ENCODE assay signal across 10 mouse cellular contexts in the genomic region with DNA sequence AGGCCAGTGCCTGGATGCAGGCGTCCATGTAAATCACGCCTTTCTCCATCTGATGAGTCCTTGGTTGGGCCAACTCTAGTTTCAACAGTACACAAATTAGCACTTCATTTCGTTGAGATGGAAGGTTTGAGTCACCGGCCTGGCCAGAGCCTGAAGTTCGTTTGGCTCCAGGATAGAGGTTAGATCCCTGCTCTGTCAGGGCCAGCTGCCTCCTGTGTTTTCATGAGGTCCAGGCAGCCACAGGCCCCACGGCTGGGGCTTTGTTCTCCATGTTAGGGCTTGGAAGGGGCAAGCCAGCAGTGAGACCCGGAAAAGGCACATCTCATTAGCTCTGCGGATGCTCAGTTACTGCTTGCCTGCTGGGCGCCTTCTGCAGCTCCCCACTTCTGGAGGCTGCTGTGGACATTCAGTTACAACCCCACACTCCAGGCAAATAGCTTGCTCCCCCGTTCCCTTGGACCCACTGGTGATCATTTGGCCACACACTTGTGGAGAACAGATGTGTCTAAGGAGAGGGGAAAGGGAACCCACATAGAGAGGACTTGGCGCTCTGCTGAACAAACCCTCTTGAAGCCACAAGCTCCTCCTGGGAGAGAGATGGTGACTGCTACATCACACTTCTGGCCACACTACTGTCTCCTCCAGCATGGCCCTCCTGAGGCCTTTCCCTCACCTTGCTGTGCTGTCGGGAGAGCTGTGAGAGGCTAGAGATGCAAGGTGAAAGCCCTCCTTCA.
DNase-seq lines count a peak whose midpoint lies in the region; ATAC-seq and TF ChIP-seq lines count a peak whose summit lies in the region.
"Had no signal": no experiment of that assay in that cellular context is flagged by ENCODE, and none has a peak within 500 bp of the region (broad histone marks: within the 10 kb centered on the region; RNA-seq: fewer than 3 reads in every experiment).

No protein-coding gene starts in this region.

- no peaks in the 10 kb centered on the region for H3K4me1 ChIP-seq in lung, embryonic 14.5 days (ENCODE audit: insufficient read depth)
- peaks cover 5% of the 10 kb centered on the region for H3K4me1 ChIP-seq in forebrain, embryonic 16.5 days (replicated peaks; ENCODE audit: control insufficient read depth, insufficient read depth, low read length)
- peaks cover 21% of the 10 kb centered on the region for H3K4me1 ChIP-seq in limb, embryonic 10.5 days
- H3K4me1 ChIP-seq in neural tube, embryonic 13.5 days (replicated peaks) = peaks cover 56% of the 10 kb centered on the region

- H3K27ac ChIP-seq in lung, embryonic 14.5 days (ENCODE audit: low read depth) = peak overlapping the region; percentile 20; the same call in 1 of the 2 replicates
- no peak overlapping the region for H3K27ac ChIP-seq in forebrain, embryonic 16.5 days (ENCODE audit: low read length)
- peak overlapping the region; percentile 66 for H3K27ac ChIP-seq in limb, embryonic 10.5 days
- H3K27ac ChIP-seq in neural tube, embryonic 13.5 days (replicated peaks) = peak overlapping the region; percentile 94
- H3K27ac ChIP-seq: heart, embryonic 13.5 days had no signal

- no peak for DNase-seq in lung, embryonic 14.5 days
- DNase-seq in lung, postnatal 36 days = no peak
- no peak for DNase-seq in limb, embryonic 10.5 days (ENCODE audit: low spot score)
- no peak for DNase-seq in frontal cortex, postnatal 14 days (ENCODE audit: low spot score in 2 of 2)
- no peak for DNase-seq in spleen, postnatal 10 days (ENCODE audit: low spot score in 2 of 2)
- DNase-seq: kidney, postnatal 10 days; spleen, adult 18-20 months had no signal

- WGBS in lung, embryonic 14.5 days = 71% methylated on average over 12 of the region's 12 CpGs
- WGBS in forebrain, embryonic 16.5 days = 56% methylated on average over 12 of the region's 12 CpGs
- 78% methylated on average over 12 of the region's 12 CpGs for WGBS in limb, embryonic 10.5 days
- 52% methylated on average over 12 of the region's 12 CpGs for WGBS in neural tube, embryonic 13.5 days

- no peaks in the 10 kb centered on the region for H3K27me3 ChIP-seq in lung, embryonic 14.5 days (ENCODE audit: insufficient read depth, low read length)
- H3K27me3 ChIP-seq in forebrain, embryonic 16.5 days (replicated peaks; ENCODE audit: control insufficient read depth, insufficient read depth, low read length) = no peaks in the 10 kb centered on the region
- H3K27me3 ChIP-seq in limb, embryonic 10.5 days (ENCODE audit: low read depth, poor library complexity, severe bottlenecking) = no peaks in the 10 kb centered on the region
- no peaks in the 10 kb centered on the region for H3K27me3 ChIP-seq in neural tube, embryonic 13.5 days
- H3K27me3 ChIP-seq: heart, embryonic 13.5 days had no signal

- no peak overlapping the region for H3K4me2 ChIP-seq in lung, embryonic 14.5 days
- no peak overlapping the region for H3K4me2 ChIP-seq in forebrain, embryonic 16.5 days (ENCODE audit: low read length)
- no peak overlapping the region for H3K4me2 ChIP-seq in neural tube, embryonic 13.5 days
- H3K4me2 ChIP-seq: heart, embryonic 13.5 days had no signal

- H3K4me3 ChIP-seq in lung, embryonic 14.5 days (ENCODE audit: low read depth, low read length) = no peak overlapping the region
- H3K4me3 ChIP-seq in forebrain, embryonic 16.5 days (replicated peaks; ENCODE audit: low read length) = no peak overlapping the region
- no peak overlapping the region for H3K4me3 ChIP-seq in limb, embryonic 10.5 days
- H3K4me3 ChIP-seq in neural tube, embryonic 13.5 days = no peak overlapping the region
- H3K4me3 ChIP-seq: heart, embryonic 13.5 days had no signal

- H3K9me3 ChIP-seq in lung, embryonic 14.5 days (ENCODE audit: low read depth, low read length) = no peaks in the 10 kb centered on the region
- H3K9me3 ChIP-seq in forebrain, embryonic 16.5 days (ENCODE audit: control insufficient read depth, low read length) = no peaks in the 10 kb centered on the region
- H3K9me3 ChIP-seq in limb, embryonic 10.5 days (replicated peaks) = no peaks in the 10 kb centered on the region
- no peaks in the 10 kb centered on the region for H3K9me3 ChIP-seq in neural tube, embryonic 13.5 days

- no peak for ATAC-seq in lung, embryonic 14.5 days (ENCODE audit: insufficient read depth)
- ATAC-seq in forebrain, embryonic 16.5 days = peak; percentile 63
- peak; percentile 21 for ATAC-seq in neural tube, embryonic 13.5 days (ENCODE audit: low read depth)

- no peaks in the 10 kb centered on the region for H3K36me3 ChIP-seq in lung, embryonic 14.5 days (ENCODE audit: insufficient read depth)
- H3K36me3 ChIP-seq in forebrain, embryonic 16.5 days (ENCODE audit: control insufficient read depth, insufficient read depth) = no peaks in the 10 kb centered on the region
- peaks cover 26% of the 10 kb centered on the region for H3K36me3 ChIP-seq in limb, embryonic 10.5 days
- H3K36me3 ChIP-seq in neural tube, embryonic 13.5 days = no peaks in the 10 kb centered on the region

- TF ChIP-seq CTCF in lung, embryonic 14.5 days (IDR thresholded peaks at IDR 0.05; ENCODE audit: low read depth) = no peak

- H3K9ac ChIP-seq in lung, embryonic 14.5 days = no peak overlapping the region
- no peak overlapping the region for H3K9ac ChIP-seq in forebrain, embryonic 16.5 days (replicated peaks; ENCODE audit: low read depth, low read length)
- H3K9ac ChIP-seq in neural tube, embryonic 13.5 days = no peak overlapping the region
- H3K9ac ChIP-seq: heart, embryonic 13.5 days had no signal
